Mouse (Mus musculus): ENCODE data around the gene Pip4k2c.
"Not testable (repeated sequence)": the region's sequence is repeated elsewhere in the genome, so short reads cannot be mapped to it uniquely, and the experiment has no call there.

Gene Pip4k2c

GRCm38 (mm10) chr10:127151233-127151632 lies 60.2 kb downstream of the Pip4k2c start:
- CTCF ChIA-PET: not testable (repeated sequence)

DNA sequence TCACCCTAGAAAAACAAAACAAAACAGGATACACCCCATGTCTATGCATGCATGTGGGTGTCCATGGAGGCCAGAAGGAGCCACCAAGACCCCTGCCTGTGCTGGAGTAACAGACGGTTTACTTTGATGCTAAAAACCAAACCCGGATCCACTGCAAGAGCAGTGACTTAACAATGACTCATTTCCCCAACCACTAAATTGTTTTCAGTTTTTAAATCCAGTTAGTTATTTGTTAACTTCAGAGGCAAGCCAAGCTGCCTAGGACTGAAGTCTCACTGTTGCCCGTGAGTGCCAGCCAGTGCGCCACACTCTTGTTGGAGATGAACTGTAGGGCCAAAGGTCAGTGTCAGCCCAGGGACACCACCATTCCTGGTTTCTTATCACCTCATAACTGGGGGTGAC lies 60.9 kb downstream of the Pip4k2c start:
- CTCF ChIA-PET: no interaction called here

DNA sequence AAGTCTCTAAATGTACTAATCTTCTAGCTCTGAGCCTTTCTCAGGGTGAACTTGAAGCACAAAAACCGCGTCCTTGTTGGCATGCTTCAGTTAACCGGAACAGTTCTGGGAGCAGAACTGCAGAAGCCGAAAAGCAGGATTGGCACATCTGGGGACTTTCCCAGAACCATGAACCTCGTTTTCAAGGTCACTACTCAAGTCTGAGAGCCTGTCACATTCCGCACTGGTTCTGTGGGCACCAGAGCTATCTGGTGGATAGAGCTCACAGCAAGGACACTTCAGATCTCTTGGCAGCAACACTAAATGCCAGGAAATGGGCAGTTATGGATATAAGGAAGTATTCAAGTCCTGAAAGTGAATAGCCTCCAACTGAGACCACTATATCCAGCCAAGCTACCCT lies 64.2 kb downstream of the Pip4k2c start:
- CTCF ChIA-PET: no interaction called here
